Mouse (Mus musculus) embryonic facial prominence, embryonic 11.5 days (tissue): ENCODE results near the gene Angptl2. TPM values are rescaled to one million over a fixed set of nuclear protein-coding genes. Genes with fewer than 3 reads are reported as not detected.
"Not testable (repeated sequence)": the region's sequence is repeated elsewhere in the genome, so short reads cannot be mapped to it uniquely, and the experiment has no call there.

Experiments used
- ATAC-seq: fragments of 200-750 bp; cut with Nextera tagmentation; replicated peaks from 2 replicates; pipeline ENCODE4 v1.8.0; 2017; ENCODE audit warnings: low read depth; ENCODE audit not compliant: insufficient number of reproducible peaks, low FRiP score, low TSS enrichment
- DNase-seq: peaks from one replicate; pipeline ENCODE4 v3.0.0-alpha.2; 2015; ENCODE audit warnings: low spot score
- H3K27ac ChIP-seq: fragments of 300-500 bp; sonication (generic); replicated peaks from 2 replicates; pipeline ENCODE4 v1.5.1; 2014; ENCODE audit warnings: mild to moderate bottlenecking, low read depth, low read length, control low read depth
- H3K27me3 ChIP-seq: fragments of 300-500 bp; sonication (generic); 2 replicates; pipeline ENCODE4 v1.6.1; 2014; ENCODE audit warnings: mild to moderate bottlenecking, low read length, moderate library complexity, mixed read lengths; ENCODE audit not compliant: control insufficient read depth, insufficient read depth
- H3K36me3 ChIP-seq: fragments of 300-500 bp; sonication (generic); replicated peaks from 2 replicates; pipeline ENCODE4 v1.6.1; 2014; ENCODE audit warnings: low read depth, mild to moderate bottlenecking, low read length, moderate library complexity, mixed read lengths; ENCODE audit not compliant: control insufficient read depth, insufficient read depth
- H3K4me1 ChIP-seq: fragments of 300-500 bp; sonication (generic); 2 replicates; pipeline ENCODE4 v1.6.1; 2014; ENCODE audit warnings: low read length, mixed read lengths; ENCODE audit not compliant: control insufficient read depth, insufficient read depth
- H3K4me2 ChIP-seq: fragments of 300-500 bp; sonication (generic); 2 replicates; pipeline ENCODE4 v1.6.1; 2014; ENCODE audit warnings: low read depth, mild to moderate bottlenecking, control low read depth, low read length, moderate library complexity
- H3K4me3 ChIP-seq: fragments of 300-500 bp; sonication (generic); 2 replicates; pipeline ENCODE4 v1.5.1; 2014; ENCODE audit warnings: low read depth, low read length, control low read depth
- H3K9ac ChIP-seq: fragments of 300-500 bp; sonication (generic); replicated peaks from 2 replicates; pipeline ENCODE4 v1.6.1; 2014; ENCODE audit warnings: mild to moderate bottlenecking, control low read depth, low read length
- H3K9me3 ChIP-seq: fragments of 300-500 bp; sonication (generic); replicated peaks from 2 replicates; pipeline ENCODE4 v1.6.1; 2016; ENCODE audit warnings: mild to moderate bottlenecking, low read length, inconsistent platforms, mixed read lengths; ENCODE audit not compliant: control insufficient read depth
- WGBS: fragments of 180-500 bp; shearing (Covaris S2); extraction: QIAGEN DNeasy Blood & Tissue Kit; methylation state at CpG from one replicate; pipeline ENCODE4 v1.1.7; 2014; 5-methylcytosine and 5-hydroxymethylcytosine counted together
- polyA plus RNA-seq: library from polyadenylated mRNA; unstranded; fragments of >200 nt; fragmentation: Nextera tagmentation; extraction: Ambion mirVana; gene quantifications from 2 replicates; pipeline ENCODE4 v1.2.1, GENCODE M21; 2014

Gene Angptl2
- polyA plus RNA-seq, 1 experiment from 2014 or later: 28.6 TPM

DNA sequence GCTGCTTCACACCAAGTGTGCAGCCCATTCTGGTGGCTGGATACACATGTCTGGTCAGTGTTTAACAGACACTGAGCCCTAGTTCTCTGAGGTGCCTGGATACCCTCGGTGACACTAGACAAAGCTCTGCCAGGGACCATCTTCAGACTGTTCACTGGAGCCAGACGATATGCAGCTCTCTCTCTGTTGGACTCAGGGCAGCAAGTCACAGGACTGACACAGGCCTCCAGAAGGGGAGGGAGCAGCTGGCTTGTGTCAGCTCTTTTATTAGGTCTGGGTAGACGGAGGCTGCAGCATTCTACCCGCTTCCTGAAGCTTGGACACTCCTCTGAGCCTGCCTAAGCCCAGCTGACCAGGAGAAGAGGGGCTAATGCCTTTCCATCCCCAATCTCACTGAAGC is 8.8 kb upstream of the Angptl2 start:
- WGBS: 43% methylated on average over 4 of the region's 4 CpGs
- no peak overlapping the region for H3K4me3 ChIP-seq
- no peaks in the 10 kb centered on the region for H3K9me3 ChIP-seq
- DNase-seq (no peak), ATAC-seq (no peak)
- H3K4me2 ChIP-seq: no peak overlapping the region
- no peak overlapping the region for H3K27ac ChIP-seq
- H3K4me1 ChIP-seq: no peaks in the 10 kb centered on the region
- H3K9ac ChIP-seq: no peak overlapping the region
- no peaks in the 10 kb centered on the region; the same call in 1 of the 2 replicates for H3K27me3 ChIP-seq
- no peaks in the 10 kb centered on the region for H3K36me3 ChIP-seq

GRCm38 (mm10) chr2:33208134-33208533 is 7.7 kb upstream of the Angptl2 start:
- no peak overlapping the region for H3K27ac ChIP-seq
- no peak overlapping the region for H3K9ac ChIP-seq
- no peak for ATAC-seq
- H3K27me3 ChIP-seq: no peaks in the 10 kb centered on the region; the same call in 1 of the 2 replicates
- WGBS: 86% methylated on average over 5 of the region's 5 CpGs
- H3K9me3 ChIP-seq: no peaks in the 10 kb centered on the region
- no peak overlapping the region for H3K4me2 ChIP-seq
- no peaks in the 10 kb centered on the region for H3K36me3 ChIP-seq
- no peak overlapping the region for H3K4me3 ChIP-seq
- no peak for DNase-seq
- no peaks in the 10 kb centered on the region for H3K4me1 ChIP-seq

GRCm38 (mm10) chr2:33210841-33211240 is 5.0 kb upstream of the Angptl2 start:
- no peaks in the 10 kb centered on the region for H3K9me3 ChIP-seq
- no peak for DNase-seq
- H3K4me3 ChIP-seq: no peak overlapping the region
- H3K4me2 ChIP-seq: no peak overlapping the region
- no peak overlapping the region for H3K27ac ChIP-seq
- 71% methylated on average over 2 of the region's 2 CpGs for WGBS
- H3K27me3 ChIP-seq: no peaks in the 10 kb centered on the region; the same call in 1 of the 2 replicates
- no peak for ATAC-seq
- no peak overlapping the region for H3K9ac ChIP-seq
- H3K36me3 ChIP-seq: no peaks in the 10 kb centered on the region
- H3K4me1 ChIP-seq: peaks cover 3% of the 10 kb centered on the region

DNA sequence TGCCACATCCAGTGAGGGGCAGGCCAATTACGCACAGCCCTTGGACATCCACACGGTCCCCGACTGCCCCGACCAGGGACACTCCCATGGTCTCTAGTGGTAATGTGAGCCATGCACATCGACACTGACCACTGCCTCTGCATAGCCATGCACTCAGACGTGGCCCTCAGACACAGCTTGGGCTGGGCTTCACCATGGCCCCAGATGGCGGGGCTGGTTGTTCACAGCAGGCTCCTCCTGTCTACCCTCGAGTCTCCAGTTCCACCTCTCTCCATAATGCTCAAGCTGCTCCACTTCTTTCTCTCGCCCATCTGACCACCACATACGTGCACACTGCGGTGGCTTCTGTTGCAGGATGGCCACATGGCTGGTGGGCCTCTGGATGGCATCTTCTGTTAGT is 4.6 kb upstream of the Angptl2 start:
- H3K4me1 ChIP-seq, H3K36me3 ChIP-seq, H3K27me3 ChIP-seq, H3K27ac ChIP-seq, DNase-seq, ATAC-seq, H3K4me2 ChIP-seq, H3K4me3 ChIP-seq, H3K9me3 ChIP-seq, H3K9ac ChIP-seq: not testable (repeated sequence)
- 74% methylated on average over 11 of the region's 11 CpGs for WGBS

- H3K9me3 ChIP-seq: no peaks in the 10 kb centered on the region
- ATAC-seq: no peak; the same call in 1 of the 2 replicates
- H3K36me3 ChIP-seq: no peaks in the 10 kb centered on the region
- H3K4me3 ChIP-seq: peak overlapping the region; percentile 75; the same call in 1 of the 2 replicates
- H3K4me1 ChIP-seq: peaks cover 9% of the 10 kb centered on the region
- DNase-seq: no peak
- H3K4me2 ChIP-seq: peak overlapping the region; percentile 87
- 65% methylated on average over 5 of the region's 5 CpGs for WGBS
- H3K27ac ChIP-seq: peak overlapping the region; percentile 14
- no peak overlapping the region; the same call in none of the 2 replicates for H3K9ac ChIP-seq
- no peaks in the 10 kb centered on the region for H3K27me3 ChIP-seq
Observed at GRCm38 (mm10) chr2:33215177-33215699, 631 bp upstream of the Angptl2 start.

DNA sequence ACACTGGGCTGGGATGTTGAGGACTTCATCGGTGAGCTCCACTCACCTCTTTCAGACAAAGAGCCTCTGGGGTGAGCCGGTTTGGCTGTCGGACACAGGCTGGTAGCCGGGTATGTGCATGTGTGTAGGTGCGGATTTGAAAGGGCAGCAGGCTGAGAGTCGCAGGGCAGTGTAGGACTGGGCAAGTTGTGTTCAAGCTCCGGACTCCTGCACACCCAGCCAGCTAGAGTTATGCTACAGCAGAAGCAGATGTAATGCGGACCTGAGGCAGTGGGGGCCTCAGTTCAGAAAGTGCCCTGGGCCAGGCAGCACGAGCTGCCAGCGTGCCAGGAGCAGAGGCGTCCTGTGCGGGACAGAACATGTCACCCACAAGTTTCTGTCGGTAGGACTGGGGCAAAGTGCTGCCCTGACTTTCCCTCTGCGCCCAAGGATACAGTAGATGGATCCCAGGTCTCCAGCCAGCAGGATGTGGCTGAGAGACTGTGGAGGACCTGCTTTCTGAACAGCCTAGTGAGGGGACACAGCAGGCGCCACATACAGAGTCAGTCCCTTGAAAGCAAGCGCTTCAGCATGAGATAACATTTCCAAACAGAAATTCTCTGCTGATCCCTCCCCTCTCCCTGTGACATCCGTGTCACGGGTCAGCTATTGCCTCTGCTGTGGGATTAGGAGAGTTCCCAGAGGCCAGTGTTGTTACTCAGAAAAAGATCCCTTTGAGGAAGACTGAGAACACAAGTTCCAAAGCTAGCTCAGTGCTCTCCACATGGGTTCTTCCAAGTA is 966 bp downstream of the Angptl2 start:
- Histone ChIP-seq H3K9me3 (no peaks in the 10 kb centered on the region), H3K27me3 (no peaks in the 10 kb centered on the region), H3K4me3 (peak overlapping the region; percentile 75), H3K36me3 (no peaks in the 10 kb centered on the region; the same call in 1 of the 2 replicates), H3K4me1 (peaks cover 9% of the 10 kb centered on the region), H3K9ac (peak overlapping the region; percentile 86), H3K27ac (peak overlapping the region; percentile 88; the same call in 1 of the 2 replicates), H3K4me2 (peak overlapping the region; percentile 87)
- DNase-seq (peak; percentile 41), ATAC-seq (0 out of 2 replicates have a peak, but pooled peaks have one; percentile 1)
- WGBS: 9% methylated on average over 18 of the region's 18 CpGs

DNA sequence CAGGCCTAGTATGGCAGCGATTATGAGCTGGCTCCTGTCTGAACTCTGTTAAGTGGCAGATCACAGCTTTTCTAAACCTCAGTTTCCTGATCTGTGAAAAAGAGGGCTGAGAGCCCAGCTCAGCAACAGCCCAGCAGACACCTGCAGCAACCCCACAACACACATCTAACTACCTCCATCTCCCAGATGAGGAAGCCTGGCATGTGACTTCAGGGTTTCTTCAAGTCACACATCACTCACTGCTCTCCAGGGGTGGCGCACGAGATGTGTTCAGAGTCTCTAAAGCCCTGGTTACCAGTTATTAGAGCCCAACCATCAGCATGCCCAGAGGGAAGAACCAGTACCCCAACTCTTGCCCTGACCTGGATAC is 1.5 kb downstream of the Angptl2 start:
- DNase-seq: no peak
- H3K27me3 ChIP-seq: no peaks in the 10 kb centered on the region
- H3K27ac ChIP-seq: no peak overlapping the region
- peaks cover 9% of the 10 kb centered on the region for H3K4me1 ChIP-seq
- H3K9me3 ChIP-seq: no peaks in the 10 kb centered on the region
- 54% methylated on average over 3 of the region's 3 CpGs for WGBS
- H3K9ac ChIP-seq: peak overlapping the region; percentile 86
- peak overlapping the region; percentile 87 for H3K4me2 ChIP-seq
- no peaks in the 10 kb centered on the region; the same call in 1 of the 2 replicates for H3K36me3 ChIP-seq
- peak overlapping the region; percentile 75; the same call in 1 of the 2 replicates for H3K4me3 ChIP-seq
- no peak for ATAC-seq
